Mouse (Mus musculus) testis, adult 2 months (tissue): ENCODE results near the gene Sptb. TPM values are rescaled to one million over a fixed set of nuclear protein-coding genes. Genes with fewer than 3 reads are reported as not detected.

Experiments
- H3K27ac ChIP-seq: fragments of 200-500 bp; 2 replicates; pipeline ENCODE4 v1.5.1; 2012; ENCODE audit warnings: low read depth, low read length; ENCODE audit not compliant: control insufficient read depth, insufficient read depth
- H3K27me3 ChIP-seq: fragments of 200-500 bp; 2 replicates; pipeline ENCODE4 v1.6.1; 2012; ENCODE audit warnings: mild to moderate bottlenecking, low read length, moderate library complexity; ENCODE audit not compliant: control insufficient read depth, insufficient read depth
- H3K36me3 ChIP-seq: fragments of 200-500 bp; 2 replicates; pipeline ENCODE4 v1.6.1; 2012; ENCODE audit warnings: mild to moderate bottlenecking, low read length; ENCODE audit not compliant: control insufficient read depth, insufficient read depth
- H3K4me1 ChIP-seq: fragments of 200-500 bp; 2 replicates; pipeline ENCODE4 v1.6.1; 2012; ENCODE audit warnings: low read length; ENCODE audit not compliant: control insufficient read depth, insufficient read depth
- H3K4me3 ChIP-seq: fragments of 200-500 bp; 2 replicates; pipeline ENCODE4 v1.5.1; 2012; ENCODE audit warnings: low read depth, mild to moderate bottlenecking, low read length, moderate library complexity, mixed read lengths; ENCODE audit not compliant: control insufficient read depth
- CTCF ChIP-seq: fragments of 200-500 bp; IDR thresholded peaks from 2 replicates; pipeline ENCODE4 v1.5.1; 2012; ENCODE audit warnings: low read depth, mild to moderate bottlenecking, inconsistent platforms, low read length, moderate library complexity; ENCODE audit not compliant: control insufficient read depth, insufficient read depth, insufficient replicate concordance
- POLR2A ChIP-seq: fragments of 200-500 bp; IDR thresholded peaks from 2 replicates; pipeline ENCODE4 v1.6.1; 2012; ENCODE audit warnings: low read depth, mild to moderate bottlenecking, inconsistent platforms, low read length, moderate library complexity; ENCODE audit not compliant: control insufficient read depth
- polyA plus RNA-seq: library from polyadenylated mRNA; depleted of rRNA; stranded (reverse); fragments of >200 nt; gene quantifications from 2 replicates; pipeline ENCODE4 v1.2.3, GENCODE M21; 2012

Gene Sptb
- polyA plus RNA-seq, 1 experiment, result 3.9 TPM

GRCm38 (mm10) chr12:76709795-76710350, 474 bp downstream of the Sptb start:
- H3K36me3 ChIP-seq, result no peaks in the 10 kb centered on the region
- no peak overlapping the region for H3K27ac ChIP-seq
- H3K27me3 ChIP-seq, result peaks cover 2% of the 10 kb centered on the region; the same call in 1 of the 2 replicates
- TF ChIP-seq POLR2A (no peak), CTCF (no peak)
- peak overlapping the region; percentile 88 for H3K4me3 ChIP-seq
- peaks cover 7% of the 10 kb centered on the region; the same call in 1 of the 2 replicates for H3K4me1 ChIP-seq

GRCm38 (mm10) chr12:76708956-76709794, 1.2 kb downstream of the Sptb start:
- Histone ChIP-seq H3K4me3 (peak overlapping the region; percentile 88), H3K27ac (no peak overlapping the region), H3K4me1 (peaks cover 7% of the 10 kb centered on the region; the same call in 1 of the 2 replicates), H3K36me3 (no peaks in the 10 kb centered on the region), H3K27me3 (peaks cover 2% of the 10 kb centered on the region; the same call in 1 of the 2 replicates)
- TF ChIP-seq POLR2A (no peak), CTCF (no peak)

GRCm38 (mm10) chr12:76708181-76708580, 2.2 kb downstream of the Sptb start:
- no peaks in the 10 kb centered on the region for H3K36me3 ChIP-seq
- peaks cover 7% of the 10 kb centered on the region; the same call in 1 of the 2 replicates for H3K4me1 ChIP-seq
- H3K27me3 ChIP-seq, result peaks cover 2% of the 10 kb centered on the region; the same call in 1 of the 2 replicates
- TF ChIP-seq POLR2A, result no peak
- no peak for TF ChIP-seq CTCF
- no peak overlapping the region for H3K4me3 ChIP-seq
- no peak overlapping the region for H3K27ac ChIP-seq

GRCm38 (mm10) chr12:76696380-76696935, 13.9 kb downstream of the Sptb start:
- H3K4me1 ChIP-seq, result no peaks in the 10 kb centered on the region; the same call in 1 of the 2 replicates
- H3K4me3 ChIP-seq, result no peak overlapping the region
- no peaks in the 10 kb centered on the region for H3K27me3 ChIP-seq
- no peak overlapping the region for H3K27ac ChIP-seq
- no peaks in the 10 kb centered on the region for H3K36me3 ChIP-seq
- TF ChIP-seq CTCF (no peak), POLR2A (no peak)

- TF ChIP-seq CTCF (no peak), POLR2A (no peak)
- no peaks in the 10 kb centered on the region; the same call in 1 of the 2 replicates for H3K4me1 ChIP-seq
- H3K4me3 ChIP-seq, result no peak overlapping the region
- H3K27ac ChIP-seq, result no peak overlapping the region
- H3K27me3 ChIP-seq, result no peaks in the 10 kb centered on the region
- H3K36me3 ChIP-seq, result no peaks in the 10 kb centered on the region
Measured at GRCm38 (mm10) chr12:76695773-76696172, 14.6 kb downstream of the Sptb start.

- Histone ChIP-seq H3K27ac (no peak overlapping the region), H3K36me3 (no peaks in the 10 kb centered on the region), H3K4me3 (no peak overlapping the region), H3K27me3 (no peaks in the 10 kb centered on the region), H3K4me1 (no peaks in the 10 kb centered on the region; the same call in 1 of the 2 replicates)
- TF ChIP-seq POLR2A (no peak), CTCF (no peak)
Measured at GRCm38 (mm10) chr12:76694801-76695505, 15.4 kb downstream of the Sptb start.
